Mouse (Mus musculus): ENCODE measurements around the gene Zc3h12a. TPM values are rescaled to one million over a fixed set of nuclear protein-coding genes. Genes with fewer than 3 reads are reported as not detected.

Gene Zc3h12a
- polyA plus RNA-seq, 1 experiment from 2014 or later, result 1.6 TPM

DNA sequence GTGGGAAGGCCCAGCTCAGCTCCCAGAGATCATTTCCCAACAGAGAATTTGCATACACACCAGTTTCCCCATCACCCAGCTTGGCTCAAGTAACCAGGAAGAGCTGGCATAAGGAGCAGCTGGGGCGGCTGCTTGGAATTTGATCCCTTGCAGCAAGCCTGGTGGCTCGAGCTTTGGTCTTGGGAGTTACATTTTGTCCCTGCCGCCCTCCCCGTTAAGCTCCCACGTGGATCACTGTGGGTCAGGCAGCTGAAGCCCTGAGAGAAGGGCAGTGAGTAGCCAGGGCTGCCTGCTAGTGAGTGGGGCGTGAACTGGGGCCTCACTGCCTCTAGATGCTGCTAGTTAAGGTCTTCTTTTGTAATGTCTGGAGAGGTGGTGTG is 11.9 kb downstream of the Zc3h12a start:
- H3K27me3 ChIP-seq (replicated peaks; ENCODE audit: insufficient read depth, low read length), result no peaks in the 10 kb centered on the region
- H3K4me1 ChIP-seq (ENCODE audit: insufficient read depth, low read depth, low read length), result peaks cover 12% of the 10 kb centered on the region
- H3K36me3 ChIP-seq (ENCODE audit: insufficient read depth, low read length), result 0 out of 2 replicates have a peak, but pooled peaks cover 7% of the 10 kb centered on the region
- peak overlapping the region; percentile 63 for H3K27ac ChIP-seq (ENCODE audit: low read length)
- WGBS, result 40% methylated on average over 6 of the region's 6 CpGs
- no peaks in the 10 kb centered on the region for H3K9me3 ChIP-seq (ENCODE audit: low read length)
- H3K4me2 ChIP-seq (replicated peaks; ENCODE audit: low read depth, low read length), result no peak overlapping the region
- H3K4me3 ChIP-seq (ENCODE audit: low read depth, low read length), result no peak overlapping the region
- peak; percentile 86 for DNase-seq (ENCODE audit: low spot score)
- H3K9ac ChIP-seq (replicated peaks; ENCODE audit: low read depth), result no peak overlapping the region
- ATAC-seq, result peak; percentile 63
- TF ChIP-seq EP300 (IDR thresholded peaks at IDR 0.05), result no peak
- no peak for TF ChIP-seq CTCF (IDR thresholded peaks at IDR 0.05)

DNA sequence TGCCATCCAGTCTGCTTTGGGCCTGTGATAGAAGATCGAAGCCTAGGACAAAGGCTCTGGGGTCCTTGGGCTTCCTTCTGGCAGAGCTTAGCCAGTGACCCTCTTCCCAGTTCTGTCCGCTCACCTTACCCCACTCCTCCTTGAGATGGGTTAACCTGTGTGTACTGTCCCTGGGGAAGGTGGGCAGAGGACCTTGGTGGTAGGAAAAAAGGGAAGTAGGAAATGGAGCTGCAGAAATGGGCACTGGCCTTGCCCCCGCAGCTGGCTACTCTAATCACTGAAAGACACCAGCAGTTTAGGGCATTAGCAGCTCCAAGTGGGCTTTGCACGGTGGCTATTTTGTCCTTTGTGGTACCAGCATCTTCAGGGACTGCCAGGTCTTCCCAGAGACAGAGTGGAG is 12.6 kb downstream of the Zc3h12a start:
- H3K27ac ChIP-seq (ENCODE audit: low read length), result peak overlapping the region; percentile 63
- peaks cover 12% of the 10 kb centered on the region for H3K4me1 ChIP-seq (ENCODE audit: insufficient read depth, low read depth, low read length)
- no peak overlapping the region for H3K4me3 ChIP-seq (ENCODE audit: low read depth, low read length)
- ATAC-seq (0 out of 2 replicates have a peak, but pooled peaks have one; percentile 2), DNase-seq (ENCODE audit: low spot score) (no peak)
- TF ChIP-seq EP300 (IDR thresholded peaks at IDR 0.05), result no peak
- TF ChIP-seq CTCF (IDR thresholded peaks at IDR 0.05), result no peak
- no peak overlapping the region for H3K4me2 ChIP-seq (replicated peaks; ENCODE audit: low read depth, low read length)
- no peaks in the 10 kb centered on the region for H3K9me3 ChIP-seq (ENCODE audit: low read length)
- 0 out of 2 replicates have a peak, but pooled peaks cover 1% of the 10 kb centered on the region for H3K36me3 ChIP-seq (ENCODE audit: insufficient read depth, low read length)
- no peak overlapping the region for H3K9ac ChIP-seq (replicated peaks; ENCODE audit: low read depth)
- 72% methylated on average over 4 of the region's 4 CpGs for WGBS
- H3K27me3 ChIP-seq (replicated peaks; ENCODE audit: insufficient read depth, low read length), result no peaks in the 10 kb centered on the region

DNA sequence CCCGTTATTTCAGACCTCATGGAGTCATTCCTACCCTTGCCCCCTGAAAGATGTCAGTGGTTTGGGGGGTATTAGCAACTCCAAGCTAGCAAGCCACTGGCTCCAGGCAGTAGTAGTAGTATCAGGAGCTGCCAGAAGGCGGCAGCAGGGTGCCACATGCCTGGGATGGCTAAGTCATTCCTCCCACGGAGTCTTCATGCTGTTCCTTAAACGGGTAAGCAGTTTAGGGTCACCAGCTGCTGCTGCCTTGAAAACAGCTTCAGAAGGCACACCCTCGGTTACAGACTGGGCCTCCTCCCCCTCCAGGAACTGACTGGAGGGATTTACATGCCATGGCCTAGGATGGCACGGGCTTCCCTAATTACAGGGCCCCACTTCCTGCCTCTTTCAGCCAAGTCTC is 13.0 kb downstream of the Zc3h12a start:
- 11% methylated on average over 6 of the region's 6 CpGs for WGBS
- Histone ChIP-seq H3K27ac (ENCODE audit: low read length) (peak overlapping the region; percentile 63), H3K27me3 (replicated peaks; ENCODE audit: insufficient read depth, low read length) (no peaks in the 10 kb centered on the region), H3K9me3 (ENCODE audit: low read length) (no peaks in the 10 kb centered on the region), H3K4me2 (replicated peaks; ENCODE audit: low read depth, low read length) (no peak overlapping the region), H3K9ac (replicated peaks; ENCODE audit: low read depth) (no peak overlapping the region), H3K36me3 (ENCODE audit: insufficient read depth, low read length) (no peaks in the 10 kb centered on the region), H3K4me3 (ENCODE audit: low read depth, low read length) (no peak overlapping the region), H3K4me1 (ENCODE audit: insufficient read depth, low read depth, low read length) (peaks cover 12% of the 10 kb centered on the region)
- TF ChIP-seq CTCF (IDR thresholded peaks at IDR 0.05) (peak; percentile 92), EP300 (IDR thresholded peaks at IDR 0.05) (no peak; the same call in 1 of the 2 replicates)
- peak; percentile 91 for DNase-seq (ENCODE audit: low spot score)
- peak; percentile 74 for ATAC-seq

DNA sequence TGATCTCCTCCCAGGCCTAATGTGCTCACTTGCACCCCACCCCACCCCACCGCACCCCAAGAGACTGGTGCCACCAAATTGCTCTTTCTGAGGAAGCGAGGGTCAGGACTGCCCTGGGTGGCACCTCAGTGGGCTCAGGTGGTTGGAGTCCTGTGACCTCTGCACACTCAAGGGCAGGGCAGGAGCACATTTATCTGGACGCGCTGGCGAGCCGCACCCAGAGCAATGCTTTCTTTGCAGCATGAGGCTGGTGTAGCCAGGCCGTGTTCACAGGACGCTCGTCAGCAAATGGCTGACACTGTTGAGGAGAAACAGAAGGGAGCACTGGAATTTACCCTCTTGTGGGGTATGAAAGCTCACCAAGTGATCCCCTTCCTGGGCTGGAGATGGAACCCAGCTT is 22.3 kb downstream of the Zc3h12a start:
- H3K4me1 ChIP-seq (ENCODE audit: insufficient read depth, low read depth, low read length), result no peaks in the 10 kb centered on the region

DNA sequence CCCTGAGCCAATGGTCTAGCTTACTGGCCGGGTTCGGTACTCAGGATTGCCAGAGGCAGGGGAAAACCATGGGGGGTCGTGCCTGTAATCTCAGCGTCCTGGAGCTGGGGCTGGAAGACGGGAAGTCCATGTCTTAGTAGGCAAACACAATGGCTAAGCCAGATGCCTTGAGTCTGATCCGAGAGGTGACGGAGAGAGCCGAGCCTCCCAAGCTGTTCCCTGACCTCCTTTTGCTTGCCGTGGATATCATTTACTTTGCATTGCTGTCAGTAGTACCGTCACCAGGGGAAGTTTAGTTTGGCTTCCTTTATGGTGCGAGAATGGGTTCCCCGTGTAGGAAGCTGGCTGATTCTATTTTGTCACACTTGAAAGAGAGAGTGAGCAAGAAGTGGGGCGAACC is 26.3 kb downstream of the Zc3h12a start:
- no peaks in the 10 kb centered on the region for H3K4me1 ChIP-seq (ENCODE audit: insufficient read depth, low read depth, low read length)
- H3K4me2 ChIP-seq (replicated peaks; ENCODE audit: low read depth, low read length), result no peak overlapping the region
- no peaks in the 10 kb centered on the region for H3K9me3 ChIP-seq (ENCODE audit: low read length)
- 0 out of 2 replicates have a peak, but pooled peaks cover 8% of the 10 kb centered on the region for H3K36me3 ChIP-seq (ENCODE audit: insufficient read depth, low read length)
- DNase-seq (ENCODE audit: low spot score) (no peak), ATAC-seq (no peak)
- 79% methylated on average over 13 of the region's 13 CpGs for WGBS
- no peak for TF ChIP-seq EP300 (IDR thresholded peaks at IDR 0.05)
- no peak for TF ChIP-seq CTCF (IDR thresholded peaks at IDR 0.05)
- no peak overlapping the region for H3K9ac ChIP-seq (replicated peaks; ENCODE audit: low read depth)
- H3K27me3 ChIP-seq (replicated peaks; ENCODE audit: insufficient read depth, low read length), result no peaks in the 10 kb centered on the region
- H3K4me3 ChIP-seq (ENCODE audit: low read depth, low read length), result no peak overlapping the region
- no peak overlapping the region for H3K27ac ChIP-seq (ENCODE audit: low read length)

More for the DNA sequence above, 22.3 kb downstream of the Zc3h12a start:
- H3K9ac ChIP-seq (replicated peaks; ENCODE audit: low read depth), result no peak overlapping the region
- no peak overlapping the region for H3K4me3 ChIP-seq (ENCODE audit: low read depth, low read length)
- TF ChIP-seq EP300 (IDR thresholded peaks at IDR 0.05), result no peak
- no peak for TF ChIP-seq CTCF (IDR thresholded peaks at IDR 0.05)
- H3K27me3 ChIP-seq (replicated peaks; ENCODE audit: insufficient read depth, low read length), result no peaks in the 10 kb centered on the region
- no peak overlapping the region for H3K27ac ChIP-seq (ENCODE audit: low read length)
- no peak for DNase-seq (ENCODE audit: low spot score)
- WGBS, result 88% methylated on average over 9 of the region's 9 CpGs
- ATAC-seq, result no peak
- H3K9me3 ChIP-seq (ENCODE audit: low read length), result no peaks in the 10 kb centered on the region
- H3K4me2 ChIP-seq (replicated peaks; ENCODE audit: low read depth, low read length), result no peak overlapping the region
- H3K36me3 ChIP-seq (ENCODE audit: insufficient read depth, low read length), result 0 out of 2 replicates have a peak, but pooled peaks cover 11% of the 10 kb centered on the region

DNA sequence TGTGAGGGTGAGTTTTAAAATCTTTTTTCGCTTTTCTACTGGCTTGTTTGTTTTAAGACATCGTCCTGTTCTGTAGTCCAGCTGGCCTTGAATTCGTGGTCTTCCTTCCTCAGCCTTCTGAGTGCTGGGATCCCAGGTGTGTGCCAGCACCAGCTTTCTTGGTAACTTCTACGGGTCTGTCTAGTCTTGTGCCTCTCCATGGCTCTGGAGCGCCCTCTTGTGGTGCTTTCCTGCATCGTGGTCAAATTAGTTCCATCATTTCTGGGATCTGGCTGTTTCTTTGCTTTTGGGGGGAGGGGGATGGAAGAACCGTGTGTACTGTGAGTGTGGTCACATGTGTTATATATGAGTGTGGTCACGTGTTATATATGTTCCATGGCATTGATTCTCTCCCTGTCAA is 28.2 kb downstream of the Zc3h12a start:
- peak; percentile 68 for ATAC-seq
- Histone ChIP-seq H3K4me3 (ENCODE audit: low read depth, low read length) (no peak overlapping the region), H3K27ac (ENCODE audit: low read length) (no peak overlapping the region), H3K9ac (replicated peaks; ENCODE audit: low read depth) (no peak overlapping the region), H3K4me2 (replicated peaks; ENCODE audit: low read depth, low read length) (no peak overlapping the region), H3K27me3 (replicated peaks; ENCODE audit: insufficient read depth, low read length) (no peaks in the 10 kb centered on the region), H3K4me1 (ENCODE audit: insufficient read depth, low read depth, low read length) (no peaks in the 10 kb centered on the region), H3K9me3 (ENCODE audit: low read length) (no peaks in the 10 kb centered on the region), H3K36me3 (ENCODE audit: insufficient read depth, low read length) (0 out of 2 replicates have a peak, but pooled peaks cover 8% of the 10 kb centered on the region)
- 7% methylated on average over 8 of the region's 8 CpGs for WGBS
- no peak for TF ChIP-seq EP300 (IDR thresholded peaks at IDR 0.05)
- peak; percentile 98 for TF ChIP-seq CTCF (IDR thresholded peaks at IDR 0.05)
- DNase-seq (ENCODE audit: low spot score), result peak; percentile 78

DNA sequence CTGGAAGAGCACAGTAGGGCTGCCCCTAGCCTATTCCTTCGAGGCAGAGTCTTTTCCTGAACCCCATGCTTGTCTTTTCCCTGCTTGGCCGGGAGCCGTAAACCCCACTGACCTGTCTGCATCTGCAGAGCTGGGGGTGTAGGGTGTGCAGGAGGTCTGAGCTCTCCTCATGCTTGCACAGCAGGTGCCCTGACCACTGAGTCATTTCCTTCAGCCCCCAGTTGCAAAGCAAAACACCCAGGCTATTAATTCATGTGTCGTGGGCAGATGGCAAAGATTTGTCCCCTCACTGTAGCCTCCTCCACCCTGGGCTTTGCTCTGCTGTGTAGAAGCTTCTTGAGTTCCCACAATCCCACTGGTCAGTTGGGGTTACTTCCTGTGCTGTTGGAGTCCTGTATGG is 30.2 kb downstream of the Zc3h12a start:
- H3K4me1 ChIP-seq (ENCODE audit: insufficient read depth, low read depth, low read length), result no peaks in the 10 kb centered on the region
- H3K4me3 ChIP-seq (ENCODE audit: low read depth, low read length), result no peak overlapping the region
- H3K9ac ChIP-seq (replicated peaks; ENCODE audit: low read depth), result no peak overlapping the region
- no peaks in the 10 kb centered on the region for H3K27me3 ChIP-seq (replicated peaks; ENCODE audit: insufficient read depth, low read length)
- H3K4me2 ChIP-seq (replicated peaks; ENCODE audit: low read depth, low read length), result no peak overlapping the region
- peaks cover 1% of the 10 kb centered on the region; the same call in 1 of the 2 replicates for H3K36me3 ChIP-seq (ENCODE audit: insufficient read depth, low read length)
- no peaks in the 10 kb centered on the region for H3K9me3 ChIP-seq (ENCODE audit: low read length)
- TF ChIP-seq CTCF (IDR thresholded peaks at IDR 0.05) (no peak), EP300 (IDR thresholded peaks at IDR 0.05) (no peak)
- ATAC-seq (no peak), DNase-seq (ENCODE audit: low spot score) (no peak)
- 77% methylated on average over 4 of the region's 4 CpGs for WGBS
- H3K27ac ChIP-seq (ENCODE audit: low read length), result no peak overlapping the region
